Mouse (Mus musculus): ENCODE measurements around the gene St13.

- TF ChIP-seq CTCF (IDR thresholded peaks at IDR 0.05) (no peak), EP300 (IDR thresholded peaks at IDR 0.05) (no peak)
Measured at GRCm38 (mm10) chr15:81365246-81365645, 34.6 kb downstream of the St13 start.

All from lung, postnatal 0 days (tissue).